Mouse (Mus musculus): Measurements from ENCODE around the gene Gm21836. TPM values are rescaled to one million over a fixed set of nuclear protein-coding genes. Genes with fewer than 3 reads are reported as not detected.
"Not testable (repeated sequence)": the region's sequence is repeated elsewhere in the genome, so short reads cannot be mapped to it uniquely, and the experiment has no call there.

Gm21836 gene
- total RNA-seq (2022) = not detected

DNA sequence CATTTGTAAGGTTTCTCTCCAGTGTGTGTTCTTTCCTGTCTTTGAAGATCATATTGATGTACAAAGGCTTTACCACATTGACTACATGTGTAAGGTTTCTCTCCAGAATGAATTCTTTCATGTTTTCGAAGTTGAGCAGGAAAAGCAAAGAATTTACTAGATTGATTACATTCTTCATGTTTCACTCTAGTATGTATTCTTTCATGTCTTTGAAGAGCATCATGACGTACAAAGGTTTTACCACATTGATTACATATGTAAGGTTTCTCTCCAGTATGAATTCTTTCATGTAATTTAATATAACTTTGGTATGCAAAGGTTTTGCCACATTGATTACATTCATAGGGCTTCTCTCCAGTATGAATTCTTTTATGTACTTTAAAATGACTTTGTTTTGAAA, at the start of gene Gm21836:
Gene Gm21836 (minus strand): TSS at position 101 of the 400 bp plus-strand sequence.
- not testable (repeated sequence) for DNase-seq (ENCODE audit: low spot score in 2 of 2)

DNA sequence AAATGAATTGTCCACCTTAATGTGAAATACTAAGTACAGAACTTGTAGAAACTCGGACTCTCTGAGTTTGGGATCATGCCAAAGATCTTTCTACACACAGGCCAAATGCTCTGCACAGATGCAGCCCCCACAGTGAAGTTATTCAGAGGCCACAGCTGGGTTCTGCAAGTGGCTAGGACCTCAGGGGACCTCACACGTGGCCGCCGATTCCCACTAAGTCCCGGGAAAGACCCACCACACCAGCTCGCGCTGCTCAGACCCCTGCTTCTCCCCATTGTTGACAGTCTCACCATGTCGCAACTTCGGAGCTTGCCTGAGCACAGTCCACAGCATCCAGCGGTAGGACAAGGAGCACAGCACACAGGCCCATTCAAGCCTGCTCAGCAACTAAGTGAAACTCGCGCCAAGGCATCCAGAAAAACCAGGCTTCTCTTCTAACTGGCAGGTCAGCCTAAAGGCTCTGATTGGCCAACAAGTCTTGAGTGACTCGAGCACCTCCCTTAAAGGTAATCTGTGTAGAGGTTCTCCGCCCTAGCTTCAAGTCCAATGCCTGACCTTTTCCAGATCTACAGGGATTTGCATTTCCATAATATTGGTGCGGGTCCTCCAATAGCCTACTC, 13.1 kb downstream of the Gm21836 start:
- DNase-seq (ENCODE audit: low spot score in 2 of 2) = not testable (repeated sequence)

DNA sequence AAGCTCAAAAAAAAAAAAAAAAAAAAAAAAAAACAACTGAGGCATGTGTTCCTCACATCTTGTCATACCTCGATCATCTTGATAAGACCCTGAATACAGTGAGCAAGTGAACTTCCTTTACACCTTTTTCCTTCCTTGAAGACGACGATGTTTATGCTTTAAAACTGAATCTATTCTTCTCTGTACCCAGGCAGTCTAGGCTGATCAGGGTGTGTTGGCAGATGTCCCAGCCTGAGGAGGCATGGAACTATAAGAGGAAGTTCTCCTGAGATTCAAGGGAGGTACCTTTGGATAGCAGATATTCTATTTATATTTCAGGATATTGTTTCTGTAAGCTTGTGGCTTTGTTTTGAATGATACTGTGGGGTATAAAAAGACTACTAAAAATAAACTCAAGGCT, 15.5 kb downstream of the Gm21836 start:
- no peak for DNase-seq (ENCODE audit: low spot score in 2 of 2)

DNA sequence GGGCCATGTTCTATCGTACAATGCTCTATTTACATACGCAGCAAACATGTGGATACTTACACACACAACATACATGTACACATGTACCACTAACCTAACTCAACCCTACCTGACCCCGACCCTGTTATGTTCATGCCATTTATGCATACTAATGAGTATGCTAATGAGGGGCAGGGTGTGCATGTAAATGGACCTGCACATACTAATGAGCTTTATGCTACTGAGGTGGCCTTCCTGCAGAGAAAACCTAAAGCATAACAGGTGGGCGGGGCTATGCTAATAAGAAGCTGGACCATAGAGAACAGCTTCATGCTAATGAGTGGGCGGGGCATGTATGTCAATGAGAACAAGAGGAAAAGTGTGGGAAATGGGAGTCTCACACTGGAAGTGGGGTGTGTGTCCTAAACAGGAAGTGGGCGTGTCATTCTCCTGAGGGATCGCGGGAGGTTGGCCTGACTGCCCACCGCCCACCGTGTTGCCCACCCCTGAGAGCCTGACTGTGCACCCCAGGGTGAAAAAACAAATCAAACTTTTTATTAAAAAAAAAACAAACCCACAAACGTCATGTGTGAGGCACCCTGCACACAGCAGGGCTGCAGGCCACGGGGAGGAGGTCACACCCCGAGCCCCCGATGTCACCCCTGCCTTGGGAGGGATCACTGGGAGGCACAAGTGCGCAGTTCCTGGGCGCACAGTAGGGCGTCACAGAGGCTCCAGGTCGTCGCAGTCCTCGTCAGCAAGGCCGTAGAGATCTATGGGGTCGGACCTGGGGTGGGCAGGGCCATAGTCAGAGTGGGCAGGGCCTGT, 17.3 kb downstream of the Gm21836 start, which contains the start of gene Ppp2r3d:
Gene Ppp2r3d (minus strand): TSS at position 803 of the 807 bp plus-strand sequence.
- DNase-seq (ENCODE audit: low spot score in 2 of 2) = no peak

DNA sequence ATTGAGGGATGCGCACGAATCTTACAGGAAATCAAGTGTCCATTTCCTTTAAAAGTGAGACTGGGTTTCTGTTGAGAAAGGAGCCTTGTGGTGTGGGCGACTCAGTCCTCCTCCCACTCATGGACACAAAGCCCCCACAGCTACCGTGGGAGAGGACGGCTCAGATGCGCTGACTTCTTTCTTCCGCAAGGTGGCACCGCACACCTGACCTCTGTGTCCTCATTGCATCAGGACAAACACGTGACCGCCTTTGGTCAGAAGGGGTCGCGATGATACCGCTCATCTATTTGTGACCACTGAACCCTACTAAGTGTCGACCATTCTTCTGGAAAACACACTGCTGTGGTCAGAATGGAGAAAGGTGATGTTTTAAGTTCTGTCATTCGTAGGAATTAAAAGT, 17.9 kb downstream of the Gm21836 start:
- DNase-seq (ENCODE audit: low spot score in 2 of 2) = no peak

DNA sequence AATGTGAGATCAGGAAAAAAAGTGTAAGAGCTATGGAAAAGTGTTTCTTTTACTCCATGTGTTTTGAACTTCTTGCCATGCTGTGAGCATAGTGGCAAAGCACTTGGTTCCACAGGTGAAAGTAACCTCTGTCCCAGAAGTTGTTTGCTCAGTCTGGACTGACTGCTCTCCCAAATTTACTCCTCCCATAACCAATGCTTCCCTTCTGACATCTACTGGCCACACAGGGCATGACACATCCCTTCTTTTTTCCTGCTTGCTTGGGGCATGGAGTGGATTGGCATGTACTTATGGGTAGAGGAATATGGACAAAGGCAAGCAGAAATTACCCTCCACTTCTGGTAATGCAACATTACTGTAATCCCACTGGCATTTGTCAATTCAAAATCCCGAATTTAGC, 37.0 kb downstream of the Gm21836 start:
- DNase-seq (ENCODE audit: low spot score in 2 of 2) = no peak

Other genes starting within 250 kb of the Gm21836 start
- 10 to 100 TPM in 2 of 4 experiments, 1 to 10 TPM in 2; 9.2 to 11.8 (median 10.2) TPM for gene 2010315B03Rik, start 181.1 kb downstream of the Gm21836 start, total RNA-seq (2022)
- 10 to 100 TPM; 22.9 to 32.5 (median 27.4) TPM for gene Ppp2r3d, start 16.9 kb downstream of the Gm21836 start, total RNA-seq (2022)

Data from gastrocnemius, adult 8-10 months (tissue).